Mouse (Mus musculus) midbrain, embryonic 12.5 days (tissue): ENCODE measurements around the gene Phyhipl. TPM values are rescaled to one million over a fixed set of nuclear protein-coding genes. Genes with fewer than 3 reads are reported as not detected.

Experiments
- ATAC-seq: fragments of 200-750 bp; cut with Nextera tagmentation; 2 replicates; pipeline ENCODE4 v1.8.0; 2017; ENCODE audit warnings: low read depth, moderate TSS enrichment, moderate library complexity; ENCODE audit not compliant: low FRiP score
- H3K27ac ChIP-seq: fragments of 300-500 bp; sonication (generic); replicated peaks from 2 replicates; pipeline ENCODE4 v1.5.1; 2016; ENCODE audit warnings: mild to moderate bottlenecking
- H3K27me3 ChIP-seq: fragments of 300-500 bp; sonication (generic); 2 replicates; pipeline ENCODE4 v1.6.1; 2016; ENCODE audit warnings: mild to moderate bottlenecking
- H3K36me3 ChIP-seq: fragments of 300-500 bp; sonication (generic); 2 replicates; pipeline ENCODE4 v1.6.1; 2016
- H3K4me1 ChIP-seq: fragments of 300-500 bp; sonication (generic); 2 replicates; pipeline ENCODE4 v1.6.1; 2016
- H3K4me2 ChIP-seq: fragments of 300-500 bp; sonication (generic); replicated peaks from 2 replicates; pipeline ENCODE4 v1.6.1; 2016; ENCODE audit warnings: mild to moderate bottlenecking, moderate library complexity
- H3K4me3 ChIP-seq: fragments of 300-500 bp; sonication (generic); 2 replicates; pipeline ENCODE4 v1.5.1; 2016; ENCODE audit warnings: mild to moderate bottlenecking
- H3K9ac ChIP-seq: fragments of 300-500 bp; sonication (generic); replicated peaks from 2 replicates; pipeline ENCODE4 v1.6.1; 2016; ENCODE audit warnings: mild to moderate bottlenecking, moderate library complexity
- H3K9me3 ChIP-seq: fragments of 300-500 bp; sonication (generic); 2 replicates; pipeline ENCODE4 v1.6.1; 2016; ENCODE audit warnings: mild to moderate bottlenecking
- WGBS: fragments of 180-500 bp; shearing (Covaris S2); methylation state at CpG from one replicate; pipeline ENCODE4 v1.1.7; 2016; 5-methylcytosine and 5-hydroxymethylcytosine counted together
- polyA plus RNA-seq: library from polyadenylated mRNA; unstranded; fragments of >200 nt; fragmentation: Nextera tagmentation; extraction: Ambion mirVana; gene quantifications from 2 replicates; pipeline ENCODE4 v1.2.1, GENCODE M21; 2016

The Phyhipl gene
- polyA plus RNA-seq, 1 experiment from 2014 or later: 64.7 TPM

DNA sequence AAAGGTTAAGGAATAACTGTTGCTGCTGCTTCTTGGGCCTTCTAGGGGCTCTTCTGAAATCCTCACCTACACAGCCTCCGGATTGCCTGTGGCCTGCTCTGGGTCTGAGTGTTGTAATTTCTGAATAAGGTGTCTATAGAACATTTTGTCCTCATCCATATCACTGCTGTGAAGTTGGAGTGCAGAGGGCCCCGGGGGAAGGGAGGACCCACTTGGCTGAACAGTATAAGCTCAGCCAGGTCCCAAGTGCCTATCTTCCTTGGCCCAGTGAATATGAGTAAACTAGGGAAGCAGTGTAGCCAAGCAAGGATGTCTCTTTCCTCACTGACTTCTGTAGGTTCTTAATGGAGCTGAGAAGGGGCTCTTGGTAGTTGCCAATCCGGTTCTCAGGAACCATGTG is 103.2 kb downstream of the Phyhipl start:
- Histone ChIP-seq H3K36me3 (peaks cover 46% of the 10 kb centered on the region), H3K4me3 (no peak overlapping the region), H3K9ac (no peak overlapping the region), H3K27me3 (no peaks in the 10 kb centered on the region), H3K4me1 (peaks cover 3% of the 10 kb centered on the region; the same call in 1 of the 2 replicates), H3K9me3 (no peaks in the 10 kb centered on the region), H3K4me2 (no peak overlapping the region), H3K27ac (no peak overlapping the region)
- no peak for ATAC-seq
- 90% methylated on average over 3 of the region's 3 CpGs for WGBS

DNA sequence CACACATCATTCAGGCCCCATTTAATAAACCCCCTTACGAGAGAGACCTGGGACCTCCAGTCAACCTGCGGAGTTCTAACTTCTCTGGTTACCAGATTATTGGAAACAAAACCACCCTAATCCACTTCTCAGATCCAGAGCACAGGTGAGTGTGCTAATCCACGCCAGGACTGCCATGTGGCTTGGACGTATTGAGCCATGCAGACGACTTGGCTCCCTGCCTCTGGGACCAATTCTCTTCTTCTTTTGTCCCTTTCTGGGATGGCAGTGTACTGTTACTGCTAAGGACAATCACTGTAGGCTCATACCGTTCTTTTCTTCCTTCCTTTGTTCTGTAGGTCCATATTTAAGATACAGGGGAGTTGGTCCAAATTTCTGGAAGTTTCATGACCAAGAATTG is 112.9 kb downstream of the Phyhipl start:
- H3K36me3 ChIP-seq: peaks cover 33% of the 10 kb centered on the region
- H3K27me3 ChIP-seq: no peaks in the 10 kb centered on the region
- no peak for ATAC-seq
- no peak overlapping the region for H3K27ac ChIP-seq
- no peak overlapping the region for H3K4me3 ChIP-seq
- no peaks in the 10 kb centered on the region for H3K9me3 ChIP-seq
- H3K9ac ChIP-seq: no peak overlapping the region
- H3K4me1 ChIP-seq: no peaks in the 10 kb centered on the region
- H3K4me2 ChIP-seq: no peak overlapping the region
- WGBS: 89% methylated on average over 6 of the region's 6 CpGs

- WGBS: 84% methylated on average over 9 of the region's 9 CpGs
- no peaks in the 10 kb centered on the region for H3K4me1 ChIP-seq
- ATAC-seq: no peak; the same call in 1 of the 2 replicates
Measured at GRCm38 (mm10) chr10:70540456-70541195, 115.1 kb downstream of the Phyhipl start.

DNA sequence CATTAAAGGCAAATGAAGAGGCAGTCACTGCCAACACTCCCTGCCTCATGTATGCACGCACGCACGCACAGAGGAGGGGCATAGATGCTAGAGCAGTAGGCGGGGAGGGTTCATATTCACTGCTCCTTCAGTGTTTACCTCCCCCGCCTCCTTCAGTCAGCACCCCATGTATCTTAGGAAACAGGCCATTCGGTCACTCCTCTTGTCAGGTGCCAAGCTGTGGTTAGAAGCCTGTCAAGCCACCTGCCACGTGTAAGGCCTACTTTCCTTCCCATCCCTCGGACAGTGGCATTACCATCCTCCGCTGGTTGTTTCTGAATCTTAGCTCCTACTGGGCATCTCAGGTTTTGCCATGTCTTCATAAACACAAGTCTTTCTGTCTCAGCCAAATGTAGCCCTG is 116.5 kb downstream of the Phyhipl start:
- 93% methylated on average over 9 of the region's 9 CpGs for WGBS
- Histone ChIP-seq H3K4me3 (no peak overlapping the region), H3K9me3 (no peaks in the 10 kb centered on the region), H3K4me2 (no peak overlapping the region), H3K27ac (no peak overlapping the region), H3K4me1 (no peaks in the 10 kb centered on the region), H3K36me3 (peaks cover 40% of the 10 kb centered on the region), H3K9ac (no peak overlapping the region), H3K27me3 (no peaks in the 10 kb centered on the region)
- no peak for ATAC-seq

More at GRCm38 (mm10) chr10:70540456-70541195, 115.1 kb downstream of the Phyhipl start:
- no peak overlapping the region for H3K4me2 ChIP-seq
- H3K27ac ChIP-seq: no peak overlapping the region
- H3K9me3 ChIP-seq: no peaks in the 10 kb centered on the region
- H3K27me3 ChIP-seq: no peaks in the 10 kb centered on the region
- H3K9ac ChIP-seq: no peak overlapping the region
- peaks cover 39% of the 10 kb centered on the region for H3K36me3 ChIP-seq
- no peak overlapping the region for H3K4me3 ChIP-seq

DNA sequence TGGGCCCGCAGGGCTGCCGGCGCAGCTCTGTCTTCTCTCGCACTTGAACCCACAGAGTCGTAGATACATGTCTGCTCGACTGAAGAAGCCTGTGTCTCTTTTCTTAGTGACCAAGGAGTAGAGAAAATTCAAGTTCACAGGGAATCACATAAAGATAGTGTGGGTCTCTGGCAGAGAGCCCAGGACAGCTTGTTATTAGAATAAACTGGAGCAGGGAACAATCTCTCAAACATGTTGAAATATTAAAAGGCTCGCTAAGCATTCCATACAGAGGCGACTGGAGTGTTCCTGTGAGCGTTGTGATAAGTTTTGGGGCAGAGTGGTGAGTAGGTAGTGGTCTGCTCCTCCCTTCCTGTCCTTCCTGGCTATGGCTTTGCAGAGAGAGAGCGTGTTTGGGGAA is 118.1 kb downstream of the Phyhipl start:
- ATAC-seq: no peak
- Histone ChIP-seq H3K4me3 (no peak overlapping the region), H3K4me1 (no peaks in the 10 kb centered on the region), H3K9ac (no peak overlapping the region), H3K4me2 (no peak overlapping the region), H3K9me3 (no peaks in the 10 kb centered on the region), H3K27ac (no peak overlapping the region), H3K36me3 (peaks cover 40% of the 10 kb centered on the region), H3K27me3 (no peaks in the 10 kb centered on the region)
- WGBS: 92% methylated on average over 10 of the region's 10 CpGs

- ATAC-seq: no peak
- no peak overlapping the region for H3K4me3 ChIP-seq
- no peaks in the 10 kb centered on the region for H3K9me3 ChIP-seq
- no peak overlapping the region for H3K4me2 ChIP-seq
- WGBS: 94% methylated on average over 12 of the region's 12 CpGs
- no peaks in the 10 kb centered on the region for H3K27me3 ChIP-seq
- H3K36me3 ChIP-seq: peaks cover 40% of the 10 kb centered on the region
- no peak overlapping the region for H3K27ac ChIP-seq
- no peaks in the 10 kb centered on the region for H3K4me1 ChIP-seq
- no peak overlapping the region for H3K9ac ChIP-seq
Measured at GRCm38 (mm10) chr10:70535401-70535800, 120.4 kb downstream of the Phyhipl start.

GRCm38 (mm10) chr10:70534571-70534970 is 121.2 kb downstream of the Phyhipl start:
- H3K9me3 ChIP-seq: no peaks in the 10 kb centered on the region
- H3K4me3 ChIP-seq: no peak overlapping the region
- no peaks in the 10 kb centered on the region for H3K4me1 ChIP-seq
- no peak for ATAC-seq
- 96% methylated on average over 10 of the region's 10 CpGs for WGBS
- no peaks in the 10 kb centered on the region for H3K27me3 ChIP-seq
- no peak overlapping the region for H3K9ac ChIP-seq
- H3K36me3 ChIP-seq: peaks cover 40% of the 10 kb centered on the region
- no peak overlapping the region for H3K27ac ChIP-seq
- no peak overlapping the region for H3K4me2 ChIP-seq

DNA sequence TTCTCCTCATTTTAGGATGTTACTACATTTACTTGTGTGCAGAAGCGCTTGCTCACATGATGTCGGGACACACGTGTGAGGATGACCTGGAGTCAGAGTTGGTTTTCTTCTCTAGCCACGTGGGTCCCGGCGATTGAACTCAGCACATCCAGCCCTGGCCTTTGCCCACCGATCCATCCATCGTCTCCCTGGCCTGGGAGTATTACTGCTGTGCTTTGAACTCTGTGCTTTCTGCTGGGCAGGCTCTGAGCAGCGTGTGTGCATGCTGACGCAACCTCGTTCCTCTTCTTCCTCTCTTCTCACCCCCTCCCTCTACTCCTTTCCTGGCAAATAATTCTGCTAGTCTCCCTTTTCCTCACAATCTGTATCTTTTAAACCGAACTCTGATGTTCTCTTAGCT is 121.8 kb downstream of the Phyhipl start:
- Histone ChIP-seq H3K9ac (no peak overlapping the region), H3K4me1 (no peaks in the 10 kb centered on the region), H3K4me3 (no peak overlapping the region), H3K36me3 (peaks cover 43% of the 10 kb centered on the region), H3K4me2 (no peak overlapping the region), H3K27ac (no peak overlapping the region), H3K27me3 (no peaks in the 10 kb centered on the region), H3K9me3 (no peaks in the 10 kb centered on the region)
- ATAC-seq: no peak
- WGBS: 89% methylated on average over 12 of the region's 12 CpGs

- Histone ChIP-seq H3K27ac (no peak overlapping the region), H3K27me3 (no peaks in the 10 kb centered on the region), H3K9me3 (no peaks in the 10 kb centered on the region), H3K4me3 (no peak overlapping the region), H3K36me3 (peaks cover 36% of the 10 kb centered on the region), H3K4me1 (no peaks in the 10 kb centered on the region), H3K9ac (no peak overlapping the region), H3K4me2 (no peak overlapping the region)
- WGBS: 62% methylated on average over 8 of the region's 8 CpGs
- ATAC-seq: no peak
Measured at GRCm38 (mm10) chr10:70533301-70533781, 122.4 kb downstream of the Phyhipl start.

GRCm38 (mm10) chr10:70532249-70532648 is 123.5 kb downstream of the Phyhipl start:
- Histone ChIP-seq H3K27me3 (no peaks in the 10 kb centered on the region), H3K4me1 (no peaks in the 10 kb centered on the region), H3K4me2 (no peak overlapping the region), H3K27ac (no peak overlapping the region), H3K9me3 (no peaks in the 10 kb centered on the region), H3K4me3 (no peak overlapping the region), H3K36me3 (peaks cover 29% of the 10 kb centered on the region), H3K9ac (no peak overlapping the region)
- WGBS: 94% methylated on average over 9 of the region's 9 CpGs
- ATAC-seq: no peak

DNA sequence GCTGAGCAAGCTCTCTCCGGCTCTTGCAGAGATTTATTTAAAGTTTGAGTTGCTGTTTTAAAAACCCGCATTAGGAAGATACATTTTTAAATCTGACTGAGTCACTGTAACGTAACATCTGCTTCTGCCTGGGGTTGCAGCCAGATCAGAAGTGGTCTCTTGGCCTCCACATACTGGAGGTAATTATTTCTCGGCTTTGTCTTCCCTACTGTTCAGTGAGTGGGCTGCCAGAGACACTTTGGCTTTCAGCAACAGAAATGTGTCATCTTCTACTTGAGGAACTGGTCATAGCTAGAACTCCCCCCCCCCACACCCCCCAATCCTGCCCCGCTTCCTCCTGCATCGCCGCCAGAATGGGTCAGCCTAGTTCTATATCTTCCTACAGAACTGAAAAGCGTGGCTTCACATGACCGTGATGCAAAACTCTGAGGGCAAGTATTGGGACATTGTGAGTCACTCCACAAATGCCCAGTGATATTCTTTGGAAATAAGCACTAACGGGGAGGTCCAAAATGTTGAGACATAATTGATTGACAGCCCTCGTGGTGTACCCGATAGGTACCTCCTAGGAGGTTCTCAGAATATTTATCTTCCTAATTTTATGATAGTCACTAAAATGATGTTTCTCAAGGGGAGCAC is 125.5 kb downstream of the Phyhipl start:
- no peak overlapping the region for H3K27ac ChIP-seq
- H3K4me1 ChIP-seq: no peaks in the 10 kb centered on the region
- H3K4me2 ChIP-seq: no peak overlapping the region
- no peaks in the 10 kb centered on the region for H3K27me3 ChIP-seq
- H3K36me3 ChIP-seq: peaks cover 18% of the 10 kb centered on the region
- 89% methylated on average over 12 of the region's 12 CpGs for WGBS
- peaks cover 3% of the 10 kb centered on the region; the same call in 1 of the 2 replicates for H3K9me3 ChIP-seq
- no peak for ATAC-seq
- no peak overlapping the region for H3K4me3 ChIP-seq
- no peak overlapping the region for H3K9ac ChIP-seq

GRCm38 (mm10) chr10:70521379-70521778 is 134.4 kb downstream of the Phyhipl start:
- 12% methylated on average over 5 of the region's 5 CpGs for WGBS
- no peak overlapping the region for H3K9ac ChIP-seq
- peak overlapping the region; percentile 46 for H3K4me3 ChIP-seq
- H3K4me2 ChIP-seq: peak overlapping the region; percentile 65
- peaks cover 11% of the 10 kb centered on the region for H3K36me3 ChIP-seq
- no peak for ATAC-seq
- peaks cover 3% of the 10 kb centered on the region; the same call in 1 of the 2 replicates for H3K9me3 ChIP-seq
- 0 out of 2 replicates have a peak, but pooled peaks cover 14% of the 10 kb centered on the region for H3K27me3 ChIP-seq
- H3K27ac ChIP-seq: no peak overlapping the region
- peaks cover 24% of the 10 kb centered on the region for H3K4me1 ChIP-seq
